Mouse (Mus musculus) mouse embryonic stem cell (cell line): ENCODE measurements around the gene Grik3.

Source experiments
- in situ Hi-C, 2 experiments: fragments of 300-500 bp; cut with MboI; formaldehyde crosslinking; loops; 1 replicate in 1 of 2; 3 replicates in 1 of 2; pipeline ENCODE4 v1.14.3; 2019 to 2020; ENCODE audit warnings: low sequenced_read_pairs in 2 of 2, low pct_unique_long_range_greater_than_20kb in 1 of 2, mixed read lengths in 1 of 2; ENCODE audit not compliant: unreplicated experiment in 1 of 2

The Grik3 gene

DNA sequence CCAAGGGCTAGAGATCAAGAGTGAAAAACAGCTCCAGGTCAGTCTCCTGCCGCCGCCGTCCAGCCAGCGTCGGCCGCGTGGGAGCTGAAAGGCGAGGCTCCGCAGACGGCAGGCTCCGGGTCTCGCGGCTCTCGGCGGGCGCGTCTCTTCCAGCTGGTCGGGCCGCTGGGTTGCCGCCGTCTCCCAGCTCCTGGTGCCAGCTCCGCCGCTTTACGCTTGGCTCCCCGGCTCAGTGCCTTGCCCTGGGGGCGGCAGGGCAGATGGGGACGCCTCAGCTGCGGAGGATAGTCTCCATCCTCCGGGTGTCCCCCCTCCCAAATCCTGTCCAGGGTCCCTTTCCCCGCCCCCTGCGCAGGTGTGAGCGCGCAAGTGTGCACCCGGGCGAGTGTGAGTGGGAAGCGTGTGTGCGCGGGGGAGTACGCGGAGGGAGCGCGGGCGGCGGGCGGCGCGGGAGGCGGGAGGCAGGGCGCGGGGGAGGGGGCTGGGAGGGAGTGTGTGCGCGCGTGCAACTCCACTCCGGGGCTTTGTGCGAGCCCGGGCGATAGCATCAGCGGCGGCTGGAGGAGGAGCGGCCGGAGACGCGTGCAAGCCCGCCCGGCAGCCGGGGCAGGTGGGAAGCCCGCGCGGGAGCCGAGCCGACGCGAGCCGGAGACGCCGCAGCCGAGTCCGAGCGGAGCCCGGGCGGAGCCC lies 454 bp upstream of the Grik3 start:
- in situ Hi-C loops, result no loop called here

- in situ Hi-C loops, result no loop called here
Measured at GRCm38 (mm10) chr4:125491505-125492121, 1.1 kb downstream of the Grik3 start.

DNA sequence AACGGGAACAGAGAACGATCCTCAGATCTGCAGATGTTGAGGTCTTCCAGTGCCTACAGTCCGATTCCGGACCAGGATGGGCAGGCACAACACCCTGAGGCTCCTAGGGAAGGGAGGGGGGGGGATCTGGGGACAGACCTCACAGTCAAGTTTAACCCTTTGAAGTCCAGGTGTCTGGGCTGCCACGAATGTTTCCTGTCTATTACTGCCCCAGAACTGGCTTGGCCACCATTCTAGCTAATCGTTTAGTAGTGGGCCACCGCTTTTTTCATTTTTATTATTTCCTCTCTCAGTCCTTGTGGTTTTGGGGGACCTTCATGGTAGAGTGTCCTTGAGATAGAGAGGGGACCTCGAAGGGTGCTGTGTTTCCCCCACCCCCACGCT lies 1.6 kb downstream of the Grik3 start:
- in situ Hi-C loops, result no loop called here

GRCm38 (mm10) chr4:125492706-125493105 lies 2.2 kb downstream of the Grik3 start:
- in situ Hi-C loops, result no loop called here

- in situ Hi-C loops, result no loop called here
Measured at GRCm38 (mm10) chr4:125493124-125493523, 2.6 kb downstream of the Grik3 start.

- in situ Hi-C loops, result no loop called here
Measured at GRCm38 (mm10) chr4:125495477-125495876, 5.0 kb downstream of the Grik3 start.

DNA sequence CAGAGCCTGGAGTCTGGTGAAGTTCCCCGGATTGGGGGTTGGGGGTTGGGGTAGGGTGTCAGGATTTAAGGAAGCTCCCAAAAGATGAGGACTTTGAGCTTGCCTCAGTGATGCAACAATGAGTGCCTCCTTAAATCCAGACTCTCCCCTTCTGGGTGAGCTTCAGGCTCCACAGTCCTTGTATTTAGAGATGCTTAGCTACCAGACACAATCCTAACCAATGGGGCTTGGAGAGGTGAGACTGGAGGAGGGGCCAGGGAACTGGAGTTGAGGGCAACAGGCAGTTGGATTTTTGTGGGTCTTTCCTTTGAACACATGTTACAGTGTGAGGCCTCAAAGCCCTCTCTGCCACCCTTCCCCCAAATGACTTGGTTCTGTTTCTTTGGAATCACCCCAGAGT lies 6.5 kb downstream of the Grik3 start:
- in situ Hi-C loops, result no loop called here

DNA sequence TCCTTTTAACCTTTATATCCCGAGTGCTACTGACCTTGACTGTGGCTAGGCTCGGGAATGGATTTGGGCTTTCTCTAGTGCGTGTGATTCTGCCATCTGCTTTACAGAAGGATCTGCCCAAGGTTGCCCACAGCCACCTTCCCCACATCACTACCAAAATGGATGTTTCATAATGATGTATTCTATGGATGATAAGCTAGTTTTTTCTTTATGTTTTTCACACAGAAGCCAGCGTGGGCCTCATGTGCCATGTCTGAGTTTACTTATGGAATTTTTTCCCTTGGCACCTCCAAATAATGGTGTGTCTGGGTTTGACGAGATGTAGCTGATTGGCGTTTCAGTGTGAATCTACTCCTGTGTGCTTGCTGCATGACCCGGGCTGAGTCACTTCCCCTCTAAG lies 7.0 kb downstream of the Grik3 start:
- in situ Hi-C loops, result no loop called here

- in situ Hi-C loops, result no loop called here
Measured at GRCm38 (mm10) chr4:125498866-125499265, 8.4 kb downstream of the Grik3 start.

GRCm38 (mm10) chr4:125502861-125503260 lies 12.4 kb downstream of the Grik3 start:
- in situ Hi-C loops, result no loop called here

DNA sequence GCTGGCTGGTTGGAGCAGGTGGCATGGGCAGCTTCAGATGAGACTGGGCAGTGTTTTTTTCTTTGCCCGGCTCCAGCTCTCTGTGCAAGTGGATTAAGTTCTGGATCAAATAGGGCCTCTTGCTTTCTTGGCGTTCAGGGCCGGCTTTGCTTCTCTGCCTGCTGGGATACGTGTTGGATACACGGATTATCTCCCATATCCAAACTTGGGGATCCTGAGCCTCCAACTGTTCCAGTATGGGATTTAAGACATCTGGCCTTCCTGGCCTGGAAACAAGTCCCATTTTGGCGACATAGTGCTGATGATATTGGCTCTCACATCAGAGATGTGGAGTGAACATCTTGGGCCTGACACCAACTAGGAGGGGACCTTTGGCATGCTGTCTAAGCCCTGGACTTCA lies 21.9 kb downstream of the Grik3 start:
- in situ Hi-C loops, result no loop called here

- in situ Hi-C loops, result no loop called here
Measured at GRCm38 (mm10) chr4:125515646-125516045, 25.1 kb downstream of the Grik3 start.

- in situ Hi-C loops, result no loop called here
Measured at GRCm38 (mm10) chr4:125516612-125517011, 26.1 kb downstream of the Grik3 start.

DNA sequence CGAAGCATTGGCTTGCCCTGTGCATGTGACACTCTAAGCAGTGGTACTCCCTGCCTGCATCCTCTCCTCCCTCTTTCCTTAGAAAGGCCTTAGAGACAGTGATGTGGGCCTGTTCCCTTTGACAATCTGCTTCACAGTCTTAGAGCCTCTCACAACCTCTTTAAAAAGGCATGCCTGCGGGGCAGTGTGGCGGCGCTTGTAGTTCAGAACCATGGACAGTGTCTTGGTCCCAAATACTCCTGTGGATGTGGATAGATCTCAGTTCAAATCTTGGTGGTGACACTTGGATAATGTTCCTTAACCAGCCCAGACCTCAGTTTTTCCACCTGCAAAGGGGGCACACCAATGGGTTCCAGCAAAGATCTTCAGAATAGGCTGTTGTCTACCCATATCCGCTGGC lies 28.4 kb downstream of the Grik3 start:
- in situ Hi-C loops, result no loop called here

GRCm38 (mm10) chr4:125522931-125523330 lies 32.4 kb downstream of the Grik3 start:
- in situ Hi-C loops, result no loop called here

- in situ Hi-C loops, result no loop called here
Measured at GRCm38 (mm10) chr4:125525266-125525665, 34.8 kb downstream of the Grik3 start.

- in situ Hi-C loops, result no loop called here
Measured at GRCm38 (mm10) chr4:125526425-125526824, 35.9 kb downstream of the Grik3 start.

DNA sequence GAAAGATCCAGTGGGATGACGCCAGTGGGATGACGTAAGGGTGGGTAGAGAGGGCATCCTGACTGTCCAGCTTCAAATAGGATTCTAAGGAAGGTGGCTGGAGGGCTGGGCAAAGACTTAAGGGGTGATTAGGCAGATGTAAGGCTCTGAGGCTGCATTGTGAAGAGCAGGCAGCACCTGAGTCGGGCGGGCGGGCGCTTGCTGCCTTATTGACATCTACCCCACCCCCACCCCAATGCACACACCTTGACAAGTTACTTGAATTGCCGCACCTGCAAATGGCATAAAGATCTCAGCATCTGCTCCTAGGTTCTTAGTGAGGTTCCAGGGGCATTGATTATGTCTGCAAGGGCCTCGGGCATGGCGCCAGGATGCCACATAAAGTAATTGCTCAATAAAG lies 43.5 kb downstream of the Grik3 start:
- in situ Hi-C loops, result no loop called here

DNA sequence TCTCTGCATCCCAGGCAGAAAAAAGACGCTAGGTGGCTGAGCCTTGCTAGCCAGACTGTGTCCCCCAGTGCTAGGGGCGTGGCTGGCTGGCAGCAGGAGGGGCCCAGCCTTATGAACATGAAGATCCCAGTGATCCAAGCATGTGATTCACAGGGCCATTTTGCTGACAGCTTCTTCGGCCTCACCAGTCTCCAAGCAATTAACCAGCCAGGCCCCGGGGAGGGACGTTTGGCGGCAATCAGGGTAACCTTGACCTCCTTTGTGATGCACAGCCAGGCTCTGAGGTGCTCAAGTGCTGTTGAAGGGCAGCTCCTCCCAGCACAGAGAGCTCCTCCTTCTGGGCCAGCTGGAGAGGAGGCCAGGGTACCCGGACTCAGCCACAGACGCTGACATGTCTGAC lies 43.9 kb downstream of the Grik3 start:
- in situ Hi-C loops, result no loop called here

DNA sequence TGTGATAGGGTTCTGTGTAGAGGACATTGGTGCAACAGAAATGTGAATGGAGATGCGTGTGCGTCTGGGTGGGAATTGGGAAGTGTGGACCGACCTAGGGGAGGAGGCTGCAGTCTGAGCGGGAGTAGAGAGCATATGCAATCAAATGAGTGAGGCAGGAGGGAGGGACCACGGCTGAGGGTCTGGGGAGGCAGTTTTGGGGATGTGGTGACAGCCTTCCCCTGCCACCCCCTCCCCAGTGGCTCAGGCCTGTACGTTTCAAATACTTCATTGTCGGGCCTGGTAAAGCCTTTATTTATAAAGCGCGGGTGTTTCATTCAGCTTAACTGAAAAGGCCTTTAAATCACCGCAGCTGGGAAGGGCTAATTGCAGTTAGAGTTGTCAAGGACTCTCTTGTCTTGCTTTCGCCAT lies 44.5 kb downstream of the Grik3 start:
- in situ Hi-C loops, result no loop called here
